Mouse (Mus musculus) heart, postnatal 0 days (tissue): ENCODE measurements at regions not wholly inside any gene's neighbourhood (a gene's known extent, or its start where the extent isn't known, plus 50 kb on each side); places are given as distances from the start of the nearest gene placed in this dataset.

Source experiments
- CTCF ChIP-seq: IDR thresholded peaks from 2 replicates; pipeline ENCODE4 v1.5.1; 2016; ENCODE audit warnings: antibody characterized with exemption, control low read depth, low read depth
- EP300 ChIP-seq: IDR thresholded peaks from 2 replicates; pipeline ENCODE4 v1.6.1; 2016; ENCODE audit warnings: antibody characterized with exemption, low read depth

DNA sequence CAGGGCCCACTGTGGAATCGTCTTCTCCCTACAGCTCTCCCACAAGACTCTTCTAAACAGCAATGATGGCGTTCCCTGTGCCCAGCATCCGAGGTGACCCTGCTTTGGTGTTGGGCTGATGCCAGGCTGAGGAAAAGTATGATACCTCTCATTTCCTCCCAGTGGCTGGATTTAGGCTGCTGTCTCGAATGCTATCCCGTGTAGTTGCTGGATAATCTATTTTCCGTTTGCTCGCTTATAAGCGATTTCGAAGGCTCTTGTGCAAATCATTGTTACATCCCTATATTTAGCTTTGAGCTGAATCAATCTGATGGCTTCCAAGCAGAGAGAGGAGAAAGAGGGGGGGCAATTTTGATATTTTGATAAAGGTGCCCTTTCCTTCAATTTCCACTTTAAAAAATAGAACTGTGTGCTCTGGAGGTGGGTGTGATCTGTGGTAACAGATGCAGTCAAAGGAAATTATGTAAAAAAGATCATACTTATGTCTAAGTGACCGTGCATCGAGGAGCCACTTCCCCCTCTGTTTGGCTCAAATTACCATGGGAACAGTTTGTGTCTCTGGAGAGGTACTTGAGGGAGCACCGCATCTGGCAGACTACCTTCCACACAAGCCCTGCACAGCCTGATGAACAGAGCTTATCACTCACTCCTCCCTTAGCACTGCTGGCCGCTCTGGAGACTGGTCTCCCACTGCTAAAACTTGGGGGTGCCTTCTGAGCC, 78.4 kb downstream of the Pdcl3 start:
- no peak for TF ChIP-seq CTCF
- no peak for TF ChIP-seq EP300
